Mouse (Mus musculus) midbrain, embryonic 14.5 days (tissue): ENCODE data around the gene Sebox. TPM values are rescaled to one million over a fixed set of nuclear protein-coding genes. Genes with fewer than 3 reads are reported as not detected.

Experiments used
- ATAC-seq: fragments of 200-750 bp; cut with Nextera tagmentation; 2 replicates; pipeline ENCODE4 v1.8.0; 2017; ENCODE audit warnings: moderate number of reproducible peaks, moderate library complexity; ENCODE audit not compliant: low FRiP score, low TSS enrichment
- DNase-seq: peaks from one replicate; pipeline ENCODE4 v3.0.0-alpha.2; 2015
- H3K27ac ChIP-seq: fragments of 300-500 bp; sonication (generic); replicated peaks from 2 replicates; pipeline ENCODE4 v1.5.1; 2014; ENCODE audit warnings: mild to moderate bottlenecking, low read depth, low read length, moderate library complexity
- H3K27me3 ChIP-seq: fragments of 300-500 bp; sonication (generic); 2 replicates; pipeline ENCODE4 v1.6.1; 2014; ENCODE audit warnings: low read length, control low read depth, mixed read lengths; ENCODE audit not compliant: control insufficient read depth, insufficient read depth
- H3K36me3 ChIP-seq: fragments of 300-500 bp; sonication (generic); 2 replicates; pipeline ENCODE4 v1.6.1; 2014; ENCODE audit warnings: low read length, control low read depth; ENCODE audit not compliant: control insufficient read depth, insufficient read depth
- H3K4me1 ChIP-seq: fragments of 300-500 bp; sonication (generic); 2 replicates; pipeline ENCODE4 v1.6.1; 2014; ENCODE audit warnings: mild to moderate bottlenecking, antibody characterized with exemption, low read length, control low read depth; ENCODE audit not compliant: control insufficient read depth, insufficient read depth
- H3K4me2 ChIP-seq: fragments of 300-500 bp; sonication (generic); 2 replicates; pipeline ENCODE4 v1.6.1; 2014; ENCODE audit warnings: mild to moderate bottlenecking, low read length, moderate library complexity
- H3K4me3 ChIP-seq: fragments of 300-500 bp; sonication (generic); replicated peaks from 2 replicates; pipeline ENCODE4 v1.5.1; 2014; ENCODE audit warnings: low read depth, low read length
- H3K9ac ChIP-seq: fragments of 300-500 bp; sonication (generic); replicated peaks from 2 replicates; pipeline ENCODE4 v1.6.1; 2014; ENCODE audit warnings: mild to moderate bottlenecking, low read length, moderate library complexity
- H3K9me3 ChIP-seq: fragments of 300-500 bp; sonication (generic); 2 replicates; pipeline ENCODE4 v1.6.1; 2016; ENCODE audit warnings: low read length, control low read depth, mixed read lengths; ENCODE audit not compliant: control insufficient read depth
- WGBS: fragments of 180-500 bp; shearing (Covaris S2); extraction: QIAGEN DNeasy Blood & Tissue Kit; methylation state at CpG from one replicate; pipeline ENCODE4 v1.1.7; 2014; 5-methylcytosine and 5-hydroxymethylcytosine counted together
- polyA plus RNA-seq: library from polyadenylated mRNA; unstranded; fragments of >200 nt; fragmentation: Nextera tagmentation; extraction: Ambion mirVana; gene quantifications from 2 replicates; pipeline ENCODE4 v1.2.1, GENCODE M21; 2014

Gene Sebox
- polyA plus RNA-seq, 1 experiment from 2014 or later = not detected

DNA sequence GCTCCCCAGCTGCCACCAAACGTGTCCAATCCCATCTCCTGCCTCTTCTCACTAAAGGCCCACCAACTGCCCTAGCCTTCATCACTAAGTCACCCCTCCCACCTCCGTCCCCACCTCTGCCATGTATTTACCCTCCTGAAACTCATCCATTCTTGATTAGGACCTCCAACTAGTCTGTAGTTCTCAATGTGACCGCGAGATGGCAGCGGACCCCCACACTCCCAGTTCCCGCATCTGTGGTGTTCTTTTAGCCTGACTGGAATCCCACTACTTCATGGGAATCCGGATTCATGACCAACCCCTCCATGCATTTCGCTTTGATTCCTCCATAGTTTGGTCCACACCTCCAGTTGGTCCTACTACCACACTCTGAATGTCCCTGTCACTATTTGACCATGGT, 15.1 kb upstream of the Sebox start:
- DNase-seq = peak; percentile 87
- Histone ChIP-seq H3K9ac (no peak overlapping the region), H3K4me1 (peaks cover 7% of the 10 kb centered on the region; the same call in 1 of the 2 replicates), H3K27me3 (peaks cover 18% of the 10 kb centered on the region; the same call in 1 of the 2 replicates), H3K4me3 (no peak overlapping the region), H3K4me2 (no peak overlapping the region), H3K9me3 (no peaks in the 10 kb centered on the region), H3K27ac (no peak overlapping the region), H3K36me3 (peaks cover 60% of the 10 kb centered on the region)
- no peak for ATAC-seq
- 5% methylated on average over 8 of the region's 8 CpGs for WGBS

DNA sequence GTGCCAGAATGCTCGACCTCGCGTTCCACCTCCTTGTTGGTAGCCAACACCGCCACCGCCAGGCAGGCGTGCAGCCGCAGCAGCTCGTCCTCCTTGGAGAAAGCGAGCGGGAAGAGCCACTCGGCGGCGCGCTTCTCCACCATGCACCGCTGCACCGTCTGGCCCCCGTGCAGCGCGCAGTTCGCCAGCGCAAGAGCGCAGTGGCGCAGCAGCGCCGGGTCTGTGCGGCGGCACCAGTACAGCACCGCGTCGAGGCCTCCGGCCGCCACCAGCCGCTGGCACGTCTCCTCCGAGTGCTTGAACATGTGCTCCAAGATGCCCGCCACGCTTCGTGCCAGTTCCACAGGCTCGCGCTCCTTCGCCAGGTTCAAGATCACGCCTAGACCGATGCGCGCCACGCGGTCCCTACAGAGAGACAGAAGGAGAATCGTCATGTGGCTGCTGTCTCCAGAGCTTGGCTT, 12.4 kb upstream of the Sebox start:
- ATAC-seq = peak; percentile 34; the same call in 1 of the 2 replicates
- Histone ChIP-seq H3K36me3 (peaks cover 39% of the 10 kb centered on the region), H3K9ac (peak overlapping the region; percentile 37; the same call in 1 of the 2 replicates), H3K27ac (0 out of 2 replicates have a peak overlapping the region, but pooled peaks have one; percentile 37), H3K27me3 (peaks cover 18% of the 10 kb centered on the region; the same call in 1 of the 2 replicates), H3K4me2 (peak overlapping the region; percentile 50), H3K4me3 (peak overlapping the region; percentile 24), H3K4me1 (peaks cover 26% of the 10 kb centered on the region), H3K9me3 (no peaks in the 10 kb centered on the region)
- 8% methylated on average over 48 of the region's 48 CpGs for WGBS
- DNase-seq = peak; percentile 80

DNA sequence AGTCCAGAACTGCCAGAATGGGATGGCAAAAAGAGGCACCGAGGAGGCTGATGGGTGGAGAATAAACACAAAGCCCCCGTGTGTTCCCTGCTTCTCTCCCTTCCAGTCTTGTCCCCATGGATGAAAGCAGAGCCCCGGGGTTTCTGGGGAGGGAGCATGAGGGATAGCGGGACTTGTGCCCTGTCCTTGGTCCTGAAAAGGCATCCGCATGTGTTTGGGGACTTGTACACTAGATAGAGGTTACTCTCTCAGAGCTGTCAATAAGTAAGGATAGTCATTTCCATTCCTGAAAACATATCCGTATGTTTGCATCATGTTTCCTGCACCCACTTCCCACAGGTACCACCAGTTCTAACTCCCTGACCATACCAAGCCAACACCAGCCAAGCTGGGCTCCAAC, 7.3 kb upstream of the Sebox start:
- Histone ChIP-seq H3K36me3 (0 out of 2 replicates have a peak, but pooled peaks cover 3% of the 10 kb centered on the region), H3K27ac (no peak overlapping the region), H3K4me2 (peak overlapping the region; percentile 75), H3K9ac (peak overlapping the region; percentile 89), H3K27me3 (peaks cover 13% of the 10 kb centered on the region; the same call in 1 of the 2 replicates), H3K9me3 (no peaks in the 10 kb centered on the region), H3K4me1 (peaks cover 30% of the 10 kb centered on the region), H3K4me3 (peak overlapping the region; percentile 91)
- no peak for ATAC-seq
- peak; percentile 43 for DNase-seq
- WGBS = 7% methylated on average over 6 of the region's 6 CpGs

DNA sequence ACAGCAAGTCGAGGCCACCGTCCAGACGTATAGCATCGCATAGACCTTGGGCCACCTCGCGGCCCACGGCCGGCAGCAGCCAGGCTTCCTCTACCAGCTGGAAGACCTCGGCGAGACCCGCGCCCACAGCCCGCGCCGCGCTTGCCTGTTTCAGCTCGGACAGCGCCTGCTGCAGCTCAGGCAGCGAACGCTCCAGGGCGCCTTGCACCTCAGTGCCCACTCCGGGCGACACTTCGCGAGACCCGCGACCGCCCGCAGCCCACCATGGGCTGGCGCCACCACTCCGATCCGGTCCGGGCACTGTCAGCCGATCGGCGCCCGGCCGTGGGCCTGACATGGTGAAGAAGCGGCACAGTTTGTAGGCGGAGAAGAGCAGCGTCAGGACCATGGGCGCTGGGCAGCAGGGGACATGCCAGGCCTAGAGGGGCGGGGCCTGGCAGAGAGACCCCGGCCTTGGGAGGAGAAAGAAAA, 6.1 kb upstream of the Sebox start:
- WGBS = 0% methylated on average over 44 of the region's 44 CpGs
- Histone ChIP-seq H3K36me3 (0 out of 2 replicates have a peak, but pooled peaks cover 3% of the 10 kb centered on the region), H3K4me1 (peaks cover 29% of the 10 kb centered on the region), H3K27me3 (0 out of 2 replicates have a peak, but pooled peaks cover 5% of the 10 kb centered on the region), H3K9ac (peak overlapping the region; percentile 89), H3K27ac (peak overlapping the region; percentile 93), H3K4me2 (peak overlapping the region; percentile 75), H3K9me3 (no peaks in the 10 kb centered on the region), H3K4me3 (peak overlapping the region; percentile 91)
- DNase-seq (peak; percentile 82), ATAC-seq (peak; percentile 78)

DNA sequence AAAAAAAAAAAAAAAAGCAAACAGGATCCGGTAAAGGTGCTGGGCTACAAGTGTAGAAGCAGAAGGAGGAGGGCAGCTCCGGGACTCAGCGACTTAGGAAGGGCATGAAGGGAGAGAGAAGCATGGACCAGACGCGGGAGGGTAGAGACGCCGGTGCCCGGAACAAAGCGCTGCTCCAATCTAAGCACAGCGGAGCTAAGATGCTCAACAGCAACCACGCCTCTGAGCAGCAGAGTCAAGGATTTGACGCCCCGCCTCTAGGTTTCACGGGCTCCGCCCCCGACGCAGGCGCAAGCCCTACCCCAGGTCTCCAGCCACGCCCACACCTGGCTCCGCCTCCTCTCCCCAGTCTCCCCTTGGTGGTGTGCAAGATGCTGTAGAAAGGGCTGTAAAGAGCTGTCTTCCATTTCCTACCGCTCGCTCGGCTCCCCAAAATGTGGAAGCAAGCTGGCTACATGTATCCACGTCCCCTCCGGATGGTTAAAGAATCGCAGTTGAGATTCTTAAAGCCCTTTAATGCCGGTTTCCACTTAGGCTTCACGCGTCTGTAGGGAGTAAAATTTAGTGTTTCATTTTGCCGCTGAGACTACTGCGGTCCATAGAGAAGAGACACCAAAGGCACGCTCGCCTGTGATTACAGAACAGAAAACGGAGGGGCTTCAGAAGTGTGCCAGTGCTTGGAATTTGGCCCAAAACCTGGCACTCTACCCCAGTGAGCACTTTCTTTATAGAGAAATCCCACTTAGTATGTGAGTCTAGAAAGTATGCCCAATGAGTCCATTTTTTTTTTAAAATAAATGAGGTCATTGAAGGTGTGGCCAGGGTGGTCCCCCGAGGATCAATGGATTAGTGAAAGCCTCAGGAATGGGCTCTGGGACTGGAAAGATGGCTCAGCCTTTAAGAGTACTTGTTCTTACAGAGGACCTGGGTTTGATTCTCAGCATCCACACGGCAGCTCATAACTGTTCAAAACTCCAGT, 5.4 kb upstream of the Sebox start, which contains the start of gene Sarm1:
Gene Sarm1 (minus strand): TSS at position 211 of the 979 bp plus-strand sequence.
- H3K9ac ChIP-seq = peak within 1 kb of the TSS; percentile 89
- peaks cover 29% of the 10 kb centered on the region for H3K4me1 ChIP-seq
- H3K4me2 ChIP-seq = peak within 1 kb of the TSS; percentile 75
- H3K4me3 ChIP-seq = peak within 1 kb of the TSS; percentile 91
- ATAC-seq = peak; percentile 96
- peak within 1 kb of the TSS; percentile 93 for H3K27ac ChIP-seq
- WGBS = 2% methylated on average over 36 of the region's 36 CpGs
- no peaks in the 10 kb centered on the region for H3K9me3 ChIP-seq
- DNase-seq = peak; percentile 99
- H3K27me3 ChIP-seq = 0 out of 2 replicates have a peak, but pooled peaks cover 5% of the 10 kb centered on the region
- no peaks in the 10 kb centered on the region for H3K36me3 ChIP-seq

DNA sequence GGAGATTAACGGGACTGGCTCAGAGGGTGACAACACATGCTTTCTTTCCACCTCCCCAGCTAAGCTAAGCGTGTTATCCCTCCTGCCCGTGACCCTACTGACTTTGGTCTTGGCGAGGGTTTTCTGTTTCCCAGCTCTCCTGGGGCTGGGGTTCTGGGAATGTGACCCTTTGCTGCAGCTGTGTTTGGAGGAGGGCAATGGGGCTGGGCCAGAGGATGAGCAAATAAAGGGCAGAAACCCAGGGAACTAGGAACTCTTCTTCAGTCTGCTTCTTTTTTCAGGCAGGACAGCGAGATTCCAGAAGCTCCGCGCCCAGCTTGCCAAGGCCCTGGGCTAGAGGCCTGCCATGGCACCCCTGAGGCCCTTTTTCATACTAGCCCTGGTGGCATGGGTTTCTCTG, 4.2 kb upstream of the Sebox start, which contains the start of gene Vtn:
Gene Vtn (plus strand): TSS at position 88 of the 400 bp plus-strand sequence.
- Histone ChIP-seq H3K9me3 (no peaks in the 10 kb centered on the region), H3K4me3 (peak within 1 kb of the TSS; percentile 91), H3K27me3 (0 out of 2 replicates have a peak, but pooled peaks cover 5% of the 10 kb centered on the region), H3K27ac (peak within 1 kb of the TSS; percentile 93), H3K36me3 (no peaks in the 10 kb centered on the region), H3K9ac (peak within 1 kb of the TSS; percentile 57), H3K4me1 (peaks cover 28% of the 10 kb centered on the region), H3K4me2 (peak within 1 kb of the TSS; percentile 75)
- DNase-seq (no peak), ATAC-seq (no peak)
- 45% methylated on average over 7 of the region's 7 CpGs for WGBS

DNA sequence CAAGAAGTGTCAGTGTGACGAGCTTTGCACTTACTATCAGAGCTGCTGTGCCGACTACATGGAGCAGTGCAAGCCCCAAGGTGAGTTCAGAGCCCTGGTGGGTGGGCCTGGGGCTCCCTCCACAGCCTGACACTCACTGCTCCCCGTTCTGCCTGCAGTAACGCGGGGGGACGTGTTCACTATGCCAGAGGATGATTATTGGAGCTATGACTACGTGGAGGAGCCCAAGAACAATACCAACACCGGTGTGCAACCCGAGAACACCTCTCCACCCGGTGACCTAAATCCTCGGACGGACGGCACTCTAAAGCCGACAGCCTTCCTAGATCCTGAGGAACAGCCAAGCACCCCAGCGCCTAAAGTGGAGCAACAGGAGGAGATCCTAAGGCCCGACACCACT, 3.7 kb upstream of the Sebox start:
- Histone ChIP-seq H3K36me3 (no peaks in the 10 kb centered on the region), H3K4me1 (peaks cover 23% of the 10 kb centered on the region), H3K4me3 (no peak overlapping the region), H3K9ac (no peak overlapping the region; the same call in 1 of the 2 replicates), H3K9me3 (no peaks in the 10 kb centered on the region), H3K27me3 (0 out of 2 replicates have a peak, but pooled peaks cover 5% of the 10 kb centered on the region), H3K4me2 (no peak overlapping the region), H3K27ac (no peak overlapping the region)
- no peak for ATAC-seq
- no peak for DNase-seq
- WGBS = 47% methylated on average over 16 of the region's 16 CpGs

DNA sequence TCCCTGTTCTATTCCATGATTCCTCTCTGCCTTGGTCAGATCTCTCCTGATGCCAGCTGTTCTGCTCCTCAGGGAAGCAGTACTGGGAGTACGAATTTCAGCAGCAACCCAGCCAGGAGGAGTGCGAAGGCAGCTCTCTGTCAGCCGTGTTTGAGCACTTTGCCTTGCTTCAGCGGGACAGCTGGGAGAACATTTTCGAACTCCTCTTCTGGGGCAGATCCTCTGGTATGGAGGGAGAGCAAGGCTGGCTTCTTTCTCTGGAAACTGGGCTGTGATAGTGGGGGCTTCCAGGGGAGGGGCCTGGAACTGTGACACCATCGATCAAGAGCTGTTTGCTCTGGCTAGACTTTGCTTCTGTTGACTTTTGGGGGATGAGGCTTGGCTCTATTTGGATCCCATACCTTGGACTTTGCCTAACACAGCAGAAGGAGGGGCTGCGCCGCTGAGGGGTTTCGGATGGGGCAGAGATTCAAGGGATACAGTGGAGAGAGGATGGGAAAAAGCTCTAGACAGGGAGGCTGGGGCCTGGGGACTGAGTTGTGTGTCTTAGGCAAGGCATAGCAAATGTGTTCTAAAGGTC, 2.5 kb upstream of the Sebox start:
- DNase-seq = no peak
- Histone ChIP-seq H3K9ac (no peak overlapping the region; the same call in 1 of the 2 replicates), H3K4me2 (no peak overlapping the region), H3K27ac (no peak overlapping the region), H3K4me3 (no peak overlapping the region), H3K4me1 (peaks cover 11% of the 10 kb centered on the region), H3K27me3 (0 out of 2 replicates have a peak, but pooled peaks cover 5% of the 10 kb centered on the region), H3K36me3 (0 out of 2 replicates have a peak, but pooled peaks cover 5% of the 10 kb centered on the region), H3K9me3 (no peaks in the 10 kb centered on the region)
- ATAC-seq = no peak
- WGBS = 80% methylated on average over 9 of the region's 9 CpGs
